Mouse (Mus musculus): ENCODE results near the gene Rap1gap2.

Rap1gap2 gene

GRCm38 (mm10) chr11:74574768-74575434 lies 35.8 kb downstream of the Rap1gap2 start:
- DNase-seq (ENCODE audit: low read depth, low spot score), result no peak

- DNase-seq (ENCODE audit: low read depth, low spot score), result peak; percentile 53
These were observed 38.2 kb downstream of the Rap1gap2 start for GRCm38 (mm10) chr11:74572459-74573061.

GRCm38 (mm10) chr11:74569735-74570134 lies 41.0 kb downstream of the Rap1gap2 start:
- DNase-seq (ENCODE audit: low read depth, low spot score), result no peak

GRCm38 (mm10) chr11:74568463-74568862 lies 42.3 kb downstream of the Rap1gap2 start:
- DNase-seq (ENCODE audit: low read depth, low spot score), result no peak

GRCm38 (mm10) chr11:74568004-74568403 lies 42.7 kb downstream of the Rap1gap2 start:
- no peak for DNase-seq (ENCODE audit: low read depth, low spot score)

GRCm38 (mm10) chr11:74566326-74566874 lies 44.3 kb downstream of the Rap1gap2 start:
- DNase-seq (ENCODE audit: low read depth, low spot score), result no peak

- no peak for DNase-seq (ENCODE audit: low read depth, low spot score)
These were observed 49.3 kb downstream of the Rap1gap2 start for GRCm38 (mm10) chr11:74561392-74561791.

GRCm38 (mm10) chr11:74560600-74561227 lies 50.0 kb downstream of the Rap1gap2 start:
- DNase-seq (ENCODE audit: low read depth, low spot score), result no peak

- no peak for DNase-seq (ENCODE audit: low read depth, low spot score)
These were observed 50.8 kb downstream of the Rap1gap2 start for GRCm38 (mm10) chr11:74559793-74560433.

- no peak for DNase-seq (ENCODE audit: low read depth, low spot score)
These were observed 51.8 kb downstream of the Rap1gap2 start for GRCm38 (mm10) chr11:74558933-74559332.

GRCm38 (mm10) chr11:74557456-74558230 lies 53.1 kb downstream of the Rap1gap2 start:
- no peak for DNase-seq (ENCODE audit: low read depth, low spot score)

GRCm38 (mm10) chr11:74555716-74556374 lies 54.9 kb downstream of the Rap1gap2 start:
- peak; percentile 32 for DNase-seq (ENCODE audit: low read depth, low spot score)

GRCm38 (mm10) chr11:74554683-74555341 lies 55.9 kb downstream of the Rap1gap2 start:
- DNase-seq (ENCODE audit: low read depth, low spot score), result no peak

GRCm38 (mm10) chr11:74551568-74551967 lies 59.1 kb downstream of the Rap1gap2 start:
- no peak for DNase-seq (ENCODE audit: low read depth, low spot score)

- DNase-seq (ENCODE audit: low read depth, low spot score), result no peak
These were observed 60.1 kb downstream of the Rap1gap2 start for GRCm38 (mm10) chr11:74550615-74551102.

- no peak for DNase-seq (ENCODE audit: low read depth, low spot score)
These were observed 61.8 kb downstream of the Rap1gap2 start for GRCm38 (mm10) chr11:74548781-74549382.

- DNase-seq (ENCODE audit: low read depth, low spot score), result no peak
These were observed 63.6 kb downstream of the Rap1gap2 start for GRCm38 (mm10) chr11:74546933-74547694.

- no peak for DNase-seq (ENCODE audit: low read depth, low spot score)
These were observed 64.5 kb downstream of the Rap1gap2 start for GRCm38 (mm10) chr11:74546165-74546564.

- no peak for DNase-seq (ENCODE audit: low read depth, low spot score)
These were observed 65.2 kb downstream of the Rap1gap2 start for GRCm38 (mm10) chr11:74545560-74545959.
